Mouse (Mus musculus) MN1 (cell line): ENCODE measurements around the gene Clock.

Experiments used
- DNase-seq: peaks from one replicate; pipeline ENCODE4 v3.0.0-alpha.2; 2016; ENCODE audit warnings: low spot score

Gene Clock

GRCm38 (mm10) chr5:76274977-76275376 lies 29.6 kb downstream of the Clock start:
- no peak for DNase-seq

- DNase-seq, result no peak
These were observed 53.6 kb downstream of the Clock start for GRCm38 (mm10) chr5:76250948-76251347.

GRCm38 (mm10) chr5:76246539-76246938 lies 58.1 kb downstream of the Clock start:
- DNase-seq, result no peak

DNA sequence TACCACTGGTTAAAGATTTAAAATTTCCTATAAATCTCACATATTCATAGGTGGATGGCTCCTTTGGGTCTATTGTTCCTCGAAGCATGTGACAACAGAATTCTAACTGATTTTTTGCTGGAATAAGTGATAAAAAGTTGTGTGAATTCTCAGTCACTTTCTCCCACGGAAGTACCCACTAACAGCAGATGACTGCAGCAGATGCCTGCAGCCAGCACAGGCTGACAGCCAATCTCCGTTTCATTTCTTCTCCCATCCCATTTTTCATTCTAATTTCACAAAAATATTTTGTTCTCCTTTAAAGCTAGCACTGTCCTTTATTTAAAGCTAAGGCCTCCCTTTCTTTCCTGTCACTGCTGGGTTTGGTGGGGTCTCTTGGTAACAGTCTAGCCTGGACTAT lies 59.2 kb downstream of the Clock start:
- DNase-seq, result no peak

GRCm38 (mm10) chr5:76244430-76244829 lies 60.2 kb downstream of the Clock start:
- DNase-seq, result no peak

GRCm38 (mm10) chr5:76243929-76244328 lies 60.7 kb downstream of the Clock start:
- no peak for DNase-seq

- no peak for DNase-seq
These were observed 61.3 kb downstream of the Clock start for GRCm38 (mm10) chr5:76243274-76243673.

DNA sequence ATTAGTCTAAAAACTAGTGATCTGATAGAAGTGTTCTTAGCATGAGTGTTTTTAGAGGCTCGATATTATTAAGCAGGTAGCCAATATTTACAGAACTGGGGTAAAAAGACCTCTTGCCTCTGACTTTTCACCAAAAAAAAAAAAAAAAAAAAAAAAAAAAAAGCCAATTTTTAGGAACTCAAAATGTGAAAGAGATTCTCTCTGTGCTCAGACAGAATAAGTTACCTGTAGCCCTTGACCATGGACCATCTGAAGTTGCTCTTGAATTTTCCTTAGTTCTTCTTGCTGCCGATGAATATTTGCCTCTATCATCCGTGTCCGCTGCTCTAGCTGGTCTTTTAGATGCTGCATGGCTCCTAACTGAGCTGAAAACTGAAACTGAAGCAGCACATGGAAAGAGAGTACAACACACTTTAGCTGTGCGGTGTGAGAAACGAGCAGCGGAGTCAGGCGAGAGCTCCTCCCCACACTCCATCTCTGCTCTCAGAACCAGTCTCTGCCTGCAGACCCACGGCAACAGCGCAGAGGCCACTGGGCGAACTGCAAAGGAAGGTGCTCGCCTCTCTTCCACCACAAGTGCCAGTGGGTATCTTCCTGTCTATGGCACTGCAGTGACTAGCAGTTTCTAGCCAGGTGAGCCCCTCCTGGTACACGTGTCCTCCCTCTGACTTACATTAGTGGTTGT lies 73.3 kb downstream of the Clock start:
- DNase-seq, result no peak

DNA sequence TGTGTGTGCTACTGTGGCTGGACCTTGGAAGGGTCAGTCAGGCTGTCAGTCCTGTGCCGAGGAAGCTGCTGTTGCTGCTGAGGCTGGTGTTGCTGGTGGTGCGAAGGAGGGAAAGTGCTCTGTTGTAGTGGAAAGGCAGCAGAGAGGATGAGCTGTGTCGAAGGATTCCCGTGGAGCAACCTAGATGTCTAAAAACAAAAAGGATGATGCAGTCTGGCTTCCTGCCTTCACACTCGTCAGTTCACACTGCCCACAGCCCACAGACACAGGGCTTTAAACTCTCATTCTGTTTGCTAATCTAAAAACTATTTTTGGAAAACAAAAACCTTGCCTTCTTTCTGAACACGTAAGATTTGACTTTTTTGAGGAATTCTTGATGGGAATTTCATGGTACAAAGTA lies 87.9 kb downstream of the Clock start:
- DNase-seq, result no peak

- no peak for DNase-seq
These were observed 96.5 kb downstream of the Clock start for GRCm38 (mm10) chr5:76208066-76208465.

- DNase-seq, result no peak
These were observed 98.7 kb downstream of the Clock start for GRCm38 (mm10) chr5:76205886-76206285.

GRCm38 (mm10) chr5:76203171-76203570 lies 101.4 kb downstream of the Clock start:
- peak; percentile 42 for DNase-seq

DNA sequence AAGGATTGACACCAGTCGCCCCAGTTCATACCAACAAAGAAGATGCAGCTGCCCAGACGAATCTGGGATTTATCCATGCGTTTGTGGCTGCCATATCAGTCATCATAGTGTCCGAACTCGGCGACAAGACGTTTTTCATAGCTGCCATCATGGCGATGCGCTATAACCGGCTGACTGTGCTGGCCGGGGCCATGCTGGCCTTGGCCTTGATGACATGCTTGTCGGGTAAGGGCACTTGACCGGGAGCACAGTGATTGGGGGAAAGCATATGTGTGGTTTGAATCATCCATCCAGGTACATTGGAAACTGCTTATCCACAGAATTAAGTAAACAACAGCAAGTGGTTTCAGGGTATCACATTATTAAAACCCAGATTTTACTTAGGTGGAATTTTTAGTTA lies 105.2 kb downstream of the Clock start:
- no peak for DNase-seq

GRCm38 (mm10) chr5:76194377-76194945 lies 110.1 kb downstream of the Clock start:
- DNase-seq, result no peak

- no peak for DNase-seq
These were observed 111.5 kb downstream of the Clock start for GRCm38 (mm10) chr5:76193075-76193474.

DNA sequence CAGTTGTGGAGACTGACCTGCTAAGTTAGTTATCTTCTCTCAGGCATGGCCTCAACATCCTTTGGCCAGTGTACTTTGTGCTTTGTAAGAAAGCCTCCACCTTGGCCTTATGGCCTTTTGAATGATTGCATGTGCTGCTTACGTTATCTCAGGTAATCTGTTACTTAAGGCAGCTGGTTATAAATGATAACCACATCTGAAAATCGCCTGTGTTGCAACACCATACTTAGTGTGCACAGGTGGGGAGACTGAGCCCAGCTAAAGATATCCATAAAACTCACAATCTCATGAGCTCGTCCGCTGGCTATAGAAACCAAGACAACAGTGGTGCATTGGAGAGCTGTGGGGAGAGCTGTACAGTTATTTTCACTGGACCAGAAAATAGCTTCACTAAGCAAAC lies 114.0 kb downstream of the Clock start:
- no peak for DNase-seq

- no peak for DNase-seq
These were observed 116.7 kb downstream of the Clock start for GRCm38 (mm10) chr5:76187885-76188284.

DNA sequence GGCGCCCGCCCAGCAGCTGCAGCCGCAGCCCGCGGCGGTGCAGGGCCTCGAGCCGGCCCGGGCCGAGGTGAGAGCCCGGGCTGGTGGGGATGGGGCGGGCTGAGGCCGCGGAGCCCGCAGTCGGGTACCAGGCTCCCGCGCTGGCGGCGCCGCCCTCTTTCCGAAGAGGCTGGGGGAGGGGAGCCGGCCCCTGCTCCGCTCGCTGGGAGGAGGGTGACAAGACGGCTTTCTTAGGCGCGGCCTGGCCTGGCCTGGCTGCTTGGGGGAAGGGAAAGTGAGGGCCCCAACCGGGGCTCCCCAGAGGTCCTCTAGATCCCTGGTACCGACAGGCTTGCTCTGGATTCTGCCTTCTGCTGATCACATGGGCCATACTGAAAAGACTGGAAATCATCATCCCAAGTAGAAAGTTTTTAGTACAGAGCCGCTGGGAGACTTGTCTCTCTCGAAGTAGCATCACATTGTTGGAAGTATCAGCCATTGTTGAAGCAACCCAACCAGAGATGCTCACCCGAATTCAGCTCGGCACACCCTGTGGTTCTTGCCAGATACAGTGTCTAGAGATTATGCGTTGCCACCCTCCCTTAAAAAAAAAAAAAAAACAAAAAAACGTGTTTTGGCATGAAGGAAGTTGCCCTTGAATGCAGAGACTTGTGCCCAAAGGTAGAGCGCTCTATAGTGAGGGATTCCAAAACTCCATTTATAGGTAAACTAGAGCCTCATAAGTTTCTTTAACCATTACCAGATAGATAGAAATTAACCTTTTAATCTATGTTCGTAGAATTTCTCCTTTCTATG lies 120.1 kb downstream of the Clock start:
- peak; percentile 80 for DNase-seq

DNA sequence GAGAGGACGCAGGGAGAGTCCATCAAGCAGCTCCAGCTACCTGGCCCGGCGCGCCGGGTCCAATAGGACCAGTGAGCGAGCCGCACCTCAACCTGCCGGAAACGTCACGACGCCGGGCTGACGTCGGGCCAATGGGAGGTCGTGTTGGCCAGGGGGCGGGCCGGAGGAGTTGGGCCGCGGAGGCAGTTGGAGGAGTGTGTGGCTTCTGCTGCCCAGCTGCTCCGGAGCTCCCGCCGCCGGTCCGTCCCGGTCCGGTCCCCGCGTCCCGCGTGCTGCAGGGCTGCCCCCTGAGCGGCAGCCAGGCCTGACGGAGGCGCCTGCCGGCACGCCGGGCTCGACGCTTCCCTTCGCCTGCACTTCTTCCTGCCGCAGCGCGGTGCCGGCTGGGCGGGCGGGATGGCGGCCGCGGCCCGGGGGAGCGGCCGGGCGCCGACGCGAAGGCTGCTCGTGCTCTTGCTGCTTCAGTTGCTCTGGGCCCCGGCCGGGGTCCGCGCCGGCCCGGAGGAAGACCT lies 120.8 kb downstream of the Clock start, which contains the start of gene Tmem165:
Tmem165 (plus strand) TSS at position 131 of the 512 bp plus-strand sequence.
- DNase-seq, result peak; percentile 89

GRCm38 (mm10) chr5:76183043-76183749 lies 121.4 kb downstream of the Clock start:
- peak; percentile 29 for DNase-seq

- DNase-seq, result no peak
These were observed 122.3 kb downstream of the Clock start for GRCm38 (mm10) chr5:76182326-76182725.

DNA sequence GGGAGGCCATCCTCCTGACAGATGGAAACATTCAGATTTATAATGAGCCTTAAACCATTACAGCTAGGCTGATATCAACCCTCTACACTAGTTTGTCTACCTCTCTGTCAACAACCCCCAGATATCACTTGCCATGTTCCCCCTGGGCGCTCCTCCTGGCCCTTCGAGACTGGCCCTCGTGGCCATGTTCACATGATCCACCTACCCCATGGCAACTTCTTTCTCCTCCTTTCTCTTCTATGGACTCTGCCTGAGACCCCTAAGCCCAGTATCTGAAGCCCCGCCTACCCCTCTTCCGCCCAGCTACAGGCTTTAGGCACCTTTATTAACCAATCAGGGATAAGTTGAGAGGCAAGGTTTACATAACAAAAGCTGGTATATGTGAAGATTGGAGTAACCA lies 124.8 kb downstream of the Clock start:
- DNase-seq, result no peak
